8 mouse cellular contexts compared by ENCODE assay signal in genomic region chr17:29259489-29259888, GRCm38 (mm10). TPM values are rescaled to one million over a fixed set of nuclear protein-coding genes. Genes with fewer than 3 reads are reported as not detected.
A peak's percentile ranks its signal among the peaks of the same experiment; 100 is the strongest.
DNase-seq lines count a peak whose midpoint lies in the region; ATAC-seq and TF ChIP-seq lines count a peak whose summit lies in the region.
"Had no signal": no experiment of that assay in that cellular context is flagged by ENCODE, and none has a peak within 500 bp of the region (broad histone marks: within the 10 kb centered on the region; RNA-seq: fewer than 3 reads in every experiment).

No protein-coding gene starts in this region.

- no peak overlapping the region for H3K4me2 ChIP-seq in forebrain, embryonic 14.5 days (ENCODE audit: low read length)

- TF ChIP-seq POLR2A in spleen, adult 2 months (IDR thresholded peaks at IDR 0.05; ENCODE audit: low read depth, low read length): no peak

- no peak overlapping the region for H3K9ac ChIP-seq in forebrain, embryonic 14.5 days (ENCODE audit: low read length)

- 4% methylated on average over 3 of the region's 3 CpGs for WGBS in forebrain, embryonic 14.5 days
- WGBS in hindbrain, embryonic 10.5 days: 13% methylated on average over 3 of the region's 3 CpGs
- 7% methylated on average over 3 of the region's 3 CpGs for WGBS in spleen, adult 2 months

- H3K27ac ChIP-seq in forebrain, embryonic 14.5 days (ENCODE audit: low read depth, low read length): no peak overlapping the region
- peak overlapping the region; percentile 17; the same call in 1 of the 2 replicates for H3K27ac ChIP-seq in hindbrain, embryonic 10.5 days
- no peak overlapping the region for H3K27ac ChIP-seq in spleen, adult 2 months (ENCODE audit: insufficient read depth, low read length)

- peak; percentile 92 for DNase-seq in NIH3T3 (ENCODE audit: low read depth)
- DNase-seq in c-Kit-positive CD71-positive TER-119-negative erythroid progenitor cells, embryonic 14.5 days (ENCODE audit: low read depth): peak; percentile 78
- DNase-seq in forebrain, embryonic 14.5 days (ENCODE audit: low spot score): peak; percentile 83
- peak; percentile 84 for DNase-seq in hindbrain, embryonic 10.5 days (ENCODE audit: low spot score)
- peak; percentile 63 to 64 for DNase-seq in layer of hippocampus, postnatal 36 days
- peak; percentile 62 to 73 for DNase-seq in spleen, adult 2 months (ENCODE audit: low read depth in 1 of 2, low spot score in 2 of 2)

- peak; percentile 99 for TF ChIP-seq CTCF in spleen, adult 2 months (IDR thresholded peaks at IDR 0.05; ENCODE audit: extremely low read depth, insufficient read depth, insufficient read length, insufficient replicate concordance)

- ATAC-seq in forebrain, embryonic 14.5 days: peak; percentile 72
- ATAC-seq in megakaryocyte-erythroid progenitor cell, adult 5-6 weeks (replicated peaks; ENCODE audit: low FRiP score, low TSS enrichment, poor library complexity, severe bottlenecking): peak; percentile 62

- no peaks in the 10 kb centered on the region for H3K9me3 ChIP-seq in forebrain, embryonic 14.5 days (replicated peaks; ENCODE audit: control insufficient read depth, low read length)
- 0 out of 2 replicates have a peak, but pooled peaks cover 2% of the 10 kb centered on the region for H3K9me3 ChIP-seq in hindbrain, embryonic 10.5 days

- H3K4me1 ChIP-seq in forebrain, embryonic 14.5 days (ENCODE audit: control insufficient read depth, insufficient read depth, low read length): peaks cover 10% of the 10 kb centered on the region
- H3K4me1 ChIP-seq in hindbrain, embryonic 10.5 days (replicated peaks): peaks cover 56% of the 10 kb centered on the region
- peaks cover 14% of the 10 kb centered on the region; the same call in 1 of the 2 replicates for H3K4me1 ChIP-seq in spleen, adult 2 months (ENCODE audit: control insufficient read depth, insufficient read depth, insufficient read length)

- no peak overlapping the region for H3K4me3 ChIP-seq in forebrain, embryonic 14.5 days (ENCODE audit: low read depth, low read length)
- H3K4me3 ChIP-seq in hindbrain, embryonic 10.5 days: peak overlapping the region; percentile 10; the same call in 1 of the 2 replicates
- no peak overlapping the region for H3K4me3 ChIP-seq in spleen, adult 2 months (ENCODE audit: extremely low read depth, insufficient read depth, insufficient read length)
- H3K4me3 ChIP-seq: myocyte had no signal

- peaks cover 50% of the 10 kb centered on the region for H3K36me3 ChIP-seq in forebrain, embryonic 14.5 days (ENCODE audit: control insufficient read depth, insufficient read depth, low read length)
- peaks cover 75% of the 10 kb centered on the region for H3K36me3 ChIP-seq in hindbrain, embryonic 10.5 days
- peaks cover 20% of the 10 kb centered on the region; the same call in 1 of the 2 replicates for H3K36me3 ChIP-seq in spleen, adult 2 months (ENCODE audit: control insufficient read depth, insufficient read depth, low read length)

- H3K27me3 ChIP-seq in forebrain, embryonic 14.5 days (replicated peaks; ENCODE audit: control insufficient read depth, insufficient read depth, low read length): no peaks in the 10 kb centered on the region
- H3K27me3 ChIP-seq in hindbrain, embryonic 10.5 days (ENCODE audit: insufficient read depth, poor library complexity, severe bottlenecking): no peaks in the 10 kb centered on the region
- no peaks in the 10 kb centered on the region for H3K27me3 ChIP-seq in spleen, adult 2 months (ENCODE audit: control insufficient read depth, insufficient read depth, low read length)

RNA-seq across cellular contexts. Expression of gene Ppil1, which starts 4.5 kb away (rescaled TPM):
- 123 and 131 TPM in 2 replicates for polyA plus RNA-seq in forebrain, embryonic 14.5 days (2014; fragmentation: Nextera tagmentation; extraction: Ambion mirVana)
- polyA plus RNA-seq in hindbrain, embryonic 10.5 days (2016; fragmentation: Nextera tagmentation; extraction: Ambion mirVana): 173 and 211 TPM in 2 replicates
- total RNA-seq in layer of hippocampus, postnatal 36 days (2021): 10 to 100 TPM; 17.6 to 17.9 TPM
- 80.9 and 99.0 TPM in 2 replicates for total RNA-seq in megakaryocyte-erythroid progenitor cell, adult 5-6 weeks (2014; fragmentation: Nextera tagmentation)
- 82.9 and 105 TPM in 2 replicates for total RNA-seq in megakaryocyte-erythroid progenitor cell, adult 5-6 weeks (2017)
- polyA plus RNA-seq in spleen, adult 2 months (2012; rRNA removed): 24.8 and 34.0 TPM in 2 replicates

RNA-seq across cellular contexts. Expression of gene BC004004, which starts 9.1 kb away (rescaled TPM):
- 116 and 123 TPM in 2 replicates for polyA plus RNA-seq in forebrain, embryonic 14.5 days (2014; fragmentation: Nextera tagmentation; extraction: Ambion mirVana)
- polyA plus RNA-seq in hindbrain, embryonic 10.5 days (2016; fragmentation: Nextera tagmentation; extraction: Ambion mirVana): 58.7 and 68.6 TPM in 2 replicates
- total RNA-seq in layer of hippocampus, postnatal 36 days (2021): 10 to 100 TPM; 77.6 to 80.4 TPM
- 81.8 and 82.3 TPM in 2 replicates for total RNA-seq in megakaryocyte-erythroid progenitor cell, adult 5-6 weeks (2014; fragmentation: Nextera tagmentation)
- total RNA-seq in megakaryocyte-erythroid progenitor cell, adult 5-6 weeks (2017): 60.4 and 66.0 TPM in 2 replicates
- polyA plus RNA-seq in spleen, adult 2 months (2012; rRNA removed): 36.5 TPM in 2 replicates

RNA-seq across cellular contexts. Expression of gene Cpne5, which starts 21.5 kb away (rescaled TPM):
- 17.2 and 17.4 TPM in 2 replicates for polyA plus RNA-seq in forebrain, embryonic 14.5 days (2014; fragmentation: Nextera tagmentation; extraction: Ambion mirVana)
- polyA plus RNA-seq in hindbrain, embryonic 10.5 days (2016; fragmentation: Nextera tagmentation; extraction: Ambion mirVana): 3.0 and 5.6 TPM in 2 replicates
- total RNA-seq in layer of hippocampus, postnatal 36 days (2021): 10 to 100 TPM; 30.4 to 31.7 TPM
- total RNA-seq in megakaryocyte-erythroid progenitor cell, adult 5-6 weeks (2014; fragmentation: Nextera tagmentation): 0.17 TPM in 1 of 2 replicates, not detected in the other
- total RNA-seq in megakaryocyte-erythroid progenitor cell, adult 5-6 weeks (2017): 0.38 TPM in 1 of 2 replicates, not detected in the other
- 2.4 and 3.6 TPM in 2 replicates for polyA plus RNA-seq in spleen, adult 2 months (2012; rRNA removed)

RNA-seq across cellular contexts. Expression of gene Pi16, which starts 58.0 kb away (rescaled TPM):
- 1.2 TPM in 2 replicates for polyA plus RNA-seq in forebrain, embryonic 14.5 days (2014; fragmentation: Nextera tagmentation; extraction: Ambion mirVana)
- 0.71 and 1.1 TPM in 2 replicates for polyA plus RNA-seq in hindbrain, embryonic 10.5 days (2016; fragmentation: Nextera tagmentation; extraction: Ambion mirVana)
- total RNA-seq in layer of hippocampus, postnatal 36 days (2021): 1 to 10 TPM; 1.2 to 1.4 TPM
- 0.32 TPM in 1 of 2 replicates, not detected in the other for total RNA-seq in megakaryocyte-erythroid progenitor cell, adult 5-6 weeks (2014; fragmentation: Nextera tagmentation)
- total RNA-seq in megakaryocyte-erythroid progenitor cell, adult 5-6 weeks (2017): not detected in 2 replicates
- 4.2 and 6.4 TPM in 2 replicates for polyA plus RNA-seq in spleen, adult 2 months (2012; rRNA removed)
